Mouse (Mus musculus): ENCODE measurements at regions not wholly inside any gene's neighbourhood (a gene's known extent, or its start where the extent isn't known, plus 50 kb on each side); places are given as distances from the start of the nearest gene placed in this dataset.

DNA sequence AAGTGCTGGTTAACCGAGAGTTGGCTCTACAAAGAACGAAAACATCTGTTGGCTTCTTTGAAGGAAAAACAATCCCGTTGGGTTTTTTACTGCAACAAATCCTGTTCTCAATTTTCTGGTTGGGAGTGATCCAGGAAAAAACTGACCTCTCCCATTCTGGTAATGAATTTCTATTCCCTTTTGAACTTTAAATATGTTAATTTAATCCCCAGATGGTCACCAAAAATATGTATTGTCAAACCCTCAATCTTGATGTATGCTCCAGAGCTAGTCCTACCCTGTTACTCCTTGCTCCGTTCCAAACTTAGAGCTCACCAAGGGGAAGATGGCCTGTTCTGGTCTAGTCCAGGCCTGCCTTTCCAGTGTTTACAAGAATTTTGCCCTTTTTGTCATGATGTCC is 66.5 kb upstream of the Pik3r1 start:
- TF ChIP-seq EP300 (IDR thresholded peaks at IDR 0.05) (no peak), CTCF (IDR thresholded peaks at IDR 0.05) (no peak)
